Mouse (Mus musculus): Measurements from ENCODE around the gene 5730455P16Rik. TPM values are rescaled to one million over a fixed set of nuclear protein-coding genes. Genes with fewer than 3 reads are reported as not detected.
"Not testable (repeated sequence)": the region's sequence is repeated elsewhere in the genome, so short reads cannot be mapped to it uniquely, and the experiment has no call there.

Gene 5730455P16Rik
- polyA plus RNA-seq, 1 experiment from 2014 or later = 4.1 TPM

DNA sequence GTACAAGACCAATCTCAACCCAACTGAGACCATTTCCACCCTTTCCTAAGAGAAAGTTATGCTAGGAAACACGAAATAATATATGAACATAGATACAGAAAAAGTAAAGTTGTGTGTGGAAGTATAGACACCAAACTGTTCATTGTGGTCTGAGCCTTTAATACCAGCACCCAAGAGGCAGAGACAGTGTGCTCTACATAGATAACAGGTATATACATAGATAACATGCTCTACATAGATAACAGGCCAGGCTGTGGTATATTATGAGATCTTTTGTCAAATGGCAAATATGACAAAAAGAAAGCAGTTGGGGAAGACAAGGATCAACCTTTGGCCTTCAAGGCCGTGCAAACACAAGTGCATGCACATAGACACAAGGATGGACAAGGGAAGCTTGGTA is 32.5 kb upstream of the 5730455P16Rik start:
- ATAC-seq (ENCODE audit: low read depth) = peak; percentile 51; the same call in 1 of the 2 replicates
- H3K4me3 ChIP-seq (ENCODE audit: low read depth, low read length) = no peak overlapping the region

GRCm38 (mm10) chr11:80407878-80408277 is 30.0 kb upstream of the 5730455P16Rik start:
- H3K4me3 ChIP-seq (ENCODE audit: low read depth, low read length); H3K4me2 ChIP-seq (ENCODE audit: low read depth, low read length); H3K9ac ChIP-seq (ENCODE audit: low read depth, low read length); H3K9me3 ChIP-seq (replicated peaks; ENCODE audit: control insufficient read depth, low read length); H3K4me1 ChIP-seq (ENCODE audit: control insufficient read depth, low read depth, low read length); ATAC-seq (ENCODE audit: low read depth); H3K27me3 ChIP-seq (ENCODE audit: control insufficient read depth, insufficient read depth, low read depth, low read length); H3K27ac ChIP-seq (ENCODE audit: low read length): not testable (repeated sequence)
- peaks cover 43% of the 10 kb centered on the region for H3K36me3 ChIP-seq (ENCODE audit: control insufficient read depth, insufficient read depth)
- WGBS (ENCODE audit: insufficient replicate concordance) = 83% methylated on average over 6 of the region's 6 CpGs

More for the DNA sequence above, 32.5 kb upstream of the 5730455P16Rik start:
- H3K9me3 ChIP-seq (replicated peaks; ENCODE audit: control insufficient read depth, low read length) = no peaks in the 10 kb centered on the region
- no peak overlapping the region for H3K4me2 ChIP-seq (ENCODE audit: low read depth, low read length)
- H3K27me3 ChIP-seq (ENCODE audit: control insufficient read depth, insufficient read depth, low read depth, low read length) = no peaks in the 10 kb centered on the region
- peaks cover 28% of the 10 kb centered on the region for H3K36me3 ChIP-seq (ENCODE audit: control insufficient read depth, insufficient read depth)
- no peak overlapping the region for H3K9ac ChIP-seq (ENCODE audit: low read depth, low read length)
- H3K27ac ChIP-seq (ENCODE audit: low read length) = no peak overlapping the region
- 49% methylated on average over 2 of the region's 2 CpGs for WGBS (ENCODE audit: insufficient replicate concordance)
- no peaks in the 10 kb centered on the region for H3K4me1 ChIP-seq (ENCODE audit: control insufficient read depth, low read depth, low read length)

- H3K4me1 ChIP-seq (ENCODE audit: control insufficient read depth, low read depth, low read length) = no peaks in the 10 kb centered on the region
- 88% methylated on average over 4 of the region's 4 CpGs for WGBS (ENCODE audit: insufficient replicate concordance)
- no peaks in the 10 kb centered on the region for H3K27me3 ChIP-seq (ENCODE audit: control insufficient read depth, insufficient read depth, low read depth, low read length)
- peaks cover 70% of the 10 kb centered on the region for H3K36me3 ChIP-seq (ENCODE audit: control insufficient read depth, insufficient read depth)
- no peak overlapping the region for H3K4me2 ChIP-seq (ENCODE audit: low read depth, low read length)
- H3K9ac ChIP-seq (ENCODE audit: low read depth, low read length) = no peak overlapping the region
- ATAC-seq (ENCODE audit: low read depth) = no peak
- no peak overlapping the region for H3K27ac ChIP-seq (ENCODE audit: low read length)
- H3K4me3 ChIP-seq (ENCODE audit: low read depth, low read length) = no peak overlapping the region
- no peaks in the 10 kb centered on the region for H3K9me3 ChIP-seq (replicated peaks; ENCODE audit: control insufficient read depth, low read length)
Measured at GRCm38 (mm10) chr11:80396617-80397016, 18.8 kb upstream of the 5730455P16Rik start.

GRCm38 (mm10) chr11:80395930-80396329 is 18.1 kb upstream of the 5730455P16Rik start:
- ATAC-seq (ENCODE audit: low read depth) = no peak
- WGBS (ENCODE audit: insufficient replicate concordance) = 90% methylated on average over 3 of the region's 3 CpGs
- Histone ChIP-seq H3K9ac (ENCODE audit: low read depth, low read length) (no peak overlapping the region), H3K4me1 (ENCODE audit: control insufficient read depth, low read depth, low read length) (no peaks in the 10 kb centered on the region), H3K4me3 (ENCODE audit: low read depth, low read length) (no peak overlapping the region), H3K27ac (ENCODE audit: low read length) (no peak overlapping the region), H3K4me2 (ENCODE audit: low read depth, low read length) (no peak overlapping the region), H3K36me3 (ENCODE audit: control insufficient read depth, insufficient read depth) (peaks cover 72% of the 10 kb centered on the region), H3K27me3 (ENCODE audit: control insufficient read depth, insufficient read depth, low read depth, low read length) (no peaks in the 10 kb centered on the region), H3K9me3 (replicated peaks; ENCODE audit: control insufficient read depth, low read length) (no peaks in the 10 kb centered on the region)

GRCm38 (mm10) chr11:80391407-80392120 is 13.7 kb upstream of the 5730455P16Rik start:
- H3K4me2 ChIP-seq (ENCODE audit: low read depth, low read length) = no peak overlapping the region
- H3K4me3 ChIP-seq (ENCODE audit: low read depth, low read length) = no peak overlapping the region
- no peaks in the 10 kb centered on the region for H3K9me3 ChIP-seq (replicated peaks; ENCODE audit: control insufficient read depth, low read length)
- no peak overlapping the region for H3K27ac ChIP-seq (ENCODE audit: low read length)
- no peaks in the 10 kb centered on the region for H3K27me3 ChIP-seq (ENCODE audit: control insufficient read depth, insufficient read depth, low read depth, low read length)
- H3K36me3 ChIP-seq (ENCODE audit: control insufficient read depth, insufficient read depth) = peaks cover 69% of the 10 kb centered on the region
- ATAC-seq (ENCODE audit: low read depth) = no peak
- H3K4me1 ChIP-seq (ENCODE audit: control insufficient read depth, low read depth, low read length) = peaks cover 6% of the 10 kb centered on the region
- no peak overlapping the region for H3K9ac ChIP-seq (ENCODE audit: low read depth, low read length)
- WGBS (ENCODE audit: insufficient replicate concordance) = 92% methylated on average over 2 of the region's 2 CpGs

DNA sequence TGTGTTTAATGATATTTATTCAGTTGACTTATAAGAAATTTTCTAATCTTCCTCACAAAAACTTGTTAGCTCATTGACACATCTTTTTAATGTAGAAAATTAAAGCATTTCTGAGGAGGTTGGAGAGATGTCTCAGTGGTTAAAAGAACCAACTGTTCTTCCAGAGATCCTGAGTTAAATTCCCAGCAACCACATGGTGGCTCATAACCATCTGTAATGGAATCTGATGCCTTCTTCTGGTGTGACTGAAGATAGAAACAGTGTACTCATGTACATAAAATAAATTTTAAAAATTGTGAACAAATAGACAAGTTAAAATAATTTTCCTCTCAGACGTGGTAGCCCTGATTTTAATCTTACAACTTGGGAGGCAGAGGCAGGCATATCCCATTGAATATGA is 12.1 kb upstream of the 5730455P16Rik start:
- Histone ChIP-seq H3K4me1 (ENCODE audit: control insufficient read depth, low read depth, low read length) (peaks cover 13% of the 10 kb centered on the region), H3K27ac (ENCODE audit: low read length) (no peak overlapping the region), H3K9ac (ENCODE audit: low read depth, low read length) (no peak overlapping the region), H3K9me3 (replicated peaks; ENCODE audit: control insufficient read depth, low read length) (no peaks in the 10 kb centered on the region), H3K4me3 (ENCODE audit: low read depth, low read length) (no peak overlapping the region), H3K36me3 (ENCODE audit: control insufficient read depth, insufficient read depth) (peaks cover 54% of the 10 kb centered on the region), H3K27me3 (ENCODE audit: control insufficient read depth, insufficient read depth, low read depth, low read length) (no peaks in the 10 kb centered on the region), H3K4me2 (ENCODE audit: low read depth, low read length) (no peak overlapping the region)
- 60% methylated on average over 1 of the region's 1 CpGs for WGBS (ENCODE audit: insufficient replicate concordance)
- no peak for ATAC-seq (ENCODE audit: low read depth)

DNA sequence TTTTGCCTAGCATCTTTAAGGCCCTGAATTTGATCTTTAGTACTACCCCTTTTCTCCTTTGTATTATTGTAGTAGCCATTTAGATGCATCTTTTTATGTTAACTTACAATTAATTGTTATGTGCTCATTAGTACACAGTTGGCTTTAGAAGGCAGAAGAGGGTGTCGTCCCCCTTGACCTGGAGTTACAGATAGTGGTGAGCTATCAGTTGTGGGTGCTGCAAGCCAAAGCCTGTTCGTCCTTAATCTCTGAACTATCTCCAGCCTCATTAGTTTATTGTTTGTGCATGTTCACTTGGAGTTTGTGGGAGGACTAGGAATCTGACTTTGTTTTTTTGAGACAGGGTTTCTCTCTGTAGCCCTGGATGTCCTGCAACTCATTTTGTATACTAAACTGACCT is 9.0 kb upstream of the 5730455P16Rik start:
- Histone ChIP-seq H3K9ac (ENCODE audit: low read depth, low read length) (no peak overlapping the region; the same call in 1 of the 2 replicates), H3K27ac (ENCODE audit: low read length) (no peak overlapping the region), H3K4me1 (ENCODE audit: control insufficient read depth, low read depth, low read length) (peaks cover 21% of the 10 kb centered on the region), H3K4me2 (ENCODE audit: low read depth, low read length) (peak overlapping the region; percentile 79), H3K27me3 (ENCODE audit: control insufficient read depth, insufficient read depth, low read depth, low read length) (no peaks in the 10 kb centered on the region), H3K36me3 (ENCODE audit: control insufficient read depth, insufficient read depth) (peaks cover 36% of the 10 kb centered on the region), H3K4me3 (ENCODE audit: low read depth, low read length) (peak overlapping the region; percentile 75), H3K9me3 (replicated peaks; ENCODE audit: control insufficient read depth, low read length) (no peaks in the 10 kb centered on the region)
- WGBS (ENCODE audit: insufficient replicate concordance) = 17% methylated on average over 2 of the region's 2 CpGs
- no peak for ATAC-seq (ENCODE audit: low read depth)

DNA sequence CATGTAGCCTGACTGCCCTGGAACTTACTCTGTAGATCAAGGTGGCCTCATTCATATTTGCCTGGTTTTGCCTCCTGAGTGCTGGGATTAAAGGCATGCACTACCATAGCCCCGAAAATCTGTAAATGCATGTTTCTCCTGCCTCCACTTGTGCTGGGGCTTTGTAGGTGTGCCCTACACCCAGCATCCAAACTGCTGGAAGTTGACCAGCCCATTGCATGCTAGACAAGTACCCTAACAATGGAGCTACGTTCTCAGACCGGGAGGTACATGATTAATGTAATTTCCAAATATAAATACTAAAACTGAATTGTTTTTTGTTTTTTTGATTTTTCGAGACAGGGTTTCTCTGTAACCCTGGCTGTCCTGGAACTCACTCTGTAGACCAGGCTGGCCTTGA is 7.2 kb upstream of the 5730455P16Rik start:
- no peak for ATAC-seq (ENCODE audit: low read depth)
- Histone ChIP-seq H3K27me3 (ENCODE audit: control insufficient read depth, insufficient read depth, low read depth, low read length) (no peaks in the 10 kb centered on the region), H3K4me2 (ENCODE audit: low read depth, low read length) (peak overlapping the region; percentile 79), H3K27ac (ENCODE audit: low read length) (no peak overlapping the region), H3K9me3 (replicated peaks; ENCODE audit: control insufficient read depth, low read length) (no peaks in the 10 kb centered on the region), H3K36me3 (ENCODE audit: control insufficient read depth, insufficient read depth) (peaks cover 25% of the 10 kb centered on the region), H3K4me1 (ENCODE audit: control insufficient read depth, low read depth, low read length) (peaks cover 22% of the 10 kb centered on the region), H3K9ac (ENCODE audit: low read depth, low read length) (peak overlapping the region; percentile 77), H3K4me3 (ENCODE audit: low read depth, low read length) (peak overlapping the region; percentile 75)
- WGBS (ENCODE audit: insufficient replicate concordance) = 26% methylated on average over 4 of the region's 4 CpGs

DNA sequence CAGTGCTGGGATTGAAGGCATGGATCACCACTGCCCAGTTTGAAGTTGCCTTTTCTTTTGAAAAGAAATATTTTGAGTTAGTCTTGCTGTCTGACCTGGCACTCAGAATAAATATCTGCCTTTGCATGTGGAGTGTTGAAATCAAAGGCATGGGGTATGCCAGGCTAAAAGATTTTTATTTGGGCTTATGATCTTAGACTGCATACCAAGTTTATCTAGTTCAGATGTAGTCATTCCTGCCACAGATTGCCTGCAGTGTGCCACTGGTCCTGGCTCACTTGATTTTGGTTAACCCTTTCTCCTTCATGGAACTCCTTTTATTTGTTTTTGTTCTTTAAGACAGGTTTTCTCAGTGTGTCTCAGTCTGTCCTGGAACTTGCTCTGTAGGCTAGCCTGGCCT is 6.6 kb upstream of the 5730455P16Rik start:
- peak overlapping the region; percentile 50 for H3K27ac ChIP-seq (ENCODE audit: low read length)
- H3K4me3 ChIP-seq (ENCODE audit: low read depth, low read length) = peak overlapping the region; percentile 75
- H3K4me1 ChIP-seq (ENCODE audit: control insufficient read depth, low read depth, low read length) = peaks cover 22% of the 10 kb centered on the region
- ATAC-seq (ENCODE audit: low read depth) = no peak
- H3K9me3 ChIP-seq (replicated peaks; ENCODE audit: control insufficient read depth, low read length) = no peaks in the 10 kb centered on the region
- peak overlapping the region; percentile 77 for H3K9ac ChIP-seq (ENCODE audit: low read depth, low read length)
- peaks cover 21% of the 10 kb centered on the region for H3K36me3 ChIP-seq (ENCODE audit: control insufficient read depth, insufficient read depth)
- no peaks in the 10 kb centered on the region for H3K27me3 ChIP-seq (ENCODE audit: control insufficient read depth, insufficient read depth, low read depth, low read length)
- H3K4me2 ChIP-seq (ENCODE audit: low read depth, low read length) = peak overlapping the region; percentile 79
